Comparison of ENCODE assay signal across 11 mouse cellular contexts in the genomic region with DNA sequence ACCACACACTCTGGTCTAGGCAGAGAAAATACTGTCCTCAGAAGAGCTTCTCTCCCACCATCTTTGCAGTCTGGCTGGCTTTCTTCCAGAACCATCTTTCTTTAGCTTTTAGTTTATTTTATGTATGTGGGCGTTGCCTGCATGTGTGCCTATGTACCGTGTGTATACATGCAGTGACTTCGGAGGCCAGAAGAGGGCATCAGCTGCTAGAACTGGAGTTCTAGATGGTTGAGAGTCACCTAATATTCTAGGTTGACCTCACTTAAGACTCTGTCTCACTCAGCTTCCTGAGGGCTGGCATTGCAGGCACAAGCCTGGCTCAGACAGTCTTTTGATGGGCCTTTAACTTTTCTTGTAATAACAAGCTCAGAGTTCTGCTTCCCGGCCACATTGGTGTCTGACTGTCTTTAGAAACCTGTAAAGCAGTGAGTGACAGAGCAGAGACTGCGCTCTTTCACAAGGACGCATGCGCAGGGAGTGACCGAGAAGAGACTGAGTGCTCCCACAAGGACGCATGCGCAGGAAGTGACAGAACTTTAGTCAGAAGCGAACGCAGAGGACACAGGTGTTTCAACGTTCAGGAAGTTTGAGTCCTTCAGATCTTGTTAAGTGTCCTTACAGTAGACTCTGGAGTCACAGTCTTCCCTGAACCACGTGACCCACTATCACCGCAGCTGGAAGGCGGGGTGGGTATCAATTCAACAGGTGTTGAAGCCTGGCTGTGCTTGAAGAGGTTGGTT.
DNase-seq lines count a peak whose midpoint lies in the region.
"Had no signal": no experiment of that assay in that cellular context is flagged by ENCODE, and none has a peak within 500 bp of the region (broad histone marks: within the 10 kb centered on the region; RNA-seq: fewer than 3 reads in every experiment).

No protein-coding gene starts in this region.

- H3K27me3 ChIP-seq in forebrain, embryonic 10.5 days (ENCODE audit: poor library complexity, severe bottlenecking) = no peaks in the 10 kb centered on the region
- H3K27me3 ChIP-seq: forebrain, embryonic 12.5 days; hindbrain, embryonic 15.5 days; neural tube, embryonic 13.5 days had no signal

- H3K4me3 ChIP-seq in forebrain, embryonic 10.5 days = no peak overlapping the region
- H3K4me3 ChIP-seq: forebrain, embryonic 12.5 days; hindbrain, embryonic 15.5 days; neural tube, embryonic 13.5 days had no signal

- H3K4me1 ChIP-seq in forebrain, embryonic 10.5 days = peaks cover 8% of the 10 kb centered on the region
- H3K4me1 ChIP-seq: forebrain, embryonic 12.5 days; hindbrain, embryonic 15.5 days; neural tube, embryonic 13.5 days had no signal

- WGBS in forebrain, embryonic 10.5 days = 93% methylated on average over 16 of the region's 16 CpGs

- peak; percentile 36 for DNase-seq in 3T3-L1 (ENCODE audit: low read depth, low spot score)
- DNase-seq in A20 (ENCODE audit: low read depth, low spot score) = peak; percentile 35
- peak; percentile 16 for DNase-seq in brain, adult 2 months (ENCODE audit: low read depth, low spot score)
- DNase-seq in naive thymus-derived CD4-positive, alpha-beta T cell, adult 2 months (ENCODE audit: low read depth) = peak; percentile 98
- no peak for DNase-seq in adrenal gland, adult (ENCODE audit: inconsistent age in 2 of 2, low spot score in 1 of 2)
- no peak for DNase-seq in kidney, adult 8-10 months
- no peak for DNase-seq in forebrain, embryonic 10.5 days (ENCODE audit: extremely low spot score, low spot score)
- DNase-seq: cerebellum, adult 11 months had no signal

- H3K27ac ChIP-seq in forebrain, embryonic 10.5 days = no peak overlapping the region
- H3K27ac ChIP-seq: forebrain, embryonic 12.5 days; hindbrain, embryonic 15.5 days; neural tube, embryonic 13.5 days had no signal

- peaks cover 5% of the 10 kb centered on the region; the same call in 1 of the 2 replicates for H3K9me3 ChIP-seq in forebrain, embryonic 10.5 days
- H3K9me3 ChIP-seq: forebrain, embryonic 12.5 days; hindbrain, embryonic 15.5 days; neural tube, embryonic 13.5 days had no signal

- H3K36me3 ChIP-seq in forebrain, embryonic 10.5 days (replicated peaks) = no peaks in the 10 kb centered on the region
- H3K36me3 ChIP-seq: forebrain, embryonic 12.5 days; hindbrain, embryonic 15.5 days; neural tube, embryonic 13.5 days had no signal

Comparison
In these comparisons a context has a peak if more than half of its experiments do, and no peak if none do; other contexts are left out.
1. DNase-seq: peak in 3T3-L1 (single experiment), A20 (single experiment), brain, adult 2 months (single experiment) and naive thymus-derived CD4-positive, alpha-beta T cell, adult 2 months (single experiment); none in adrenal gland, adult (0 of 2), kidney, adult 8-10 months (0 of 2) and forebrain, embryonic 10.5 days (single experiment).